Mouse (Mus musculus) left cerebral cortex, postnatal 10 days (tissue): ENCODE results near the gene Pcolce. TPM values are rescaled to one million over a fixed set of nuclear protein-coding genes. Genes with fewer than 3 reads are reported as not detected.
A peak's percentile ranks its signal among the peaks of the same experiment; 100 is the strongest.
"Not testable (repeated sequence)": the region's sequence is repeated elsewhere in the genome, so short reads cannot be mapped to it uniquely, and the experiment has no call there.

Experiments
- DNase-seq, 2 experiments: peaks; one replicate each; pipeline ENCODE4 v3.0.0; 2021 to 2022; ENCODE audit warnings: low spot score in 2 of 2, mixed read lengths in 1 of 2; ENCODE audit errors: extremely low spot score in 1 of 2
- intact Hi-C: fragments of 180-260 bp; cut with DNase I; formaldehyde crosslinking; loops from one replicate; pipeline ENCODE4 v1.15.1; 2025
- total RNA-seq, 2 experiments: library from RNA; stranded (reverse); gene quantifications; 2 replicates each; pipeline ENCODE4 v1.2.3; 2021

Gene Pcolce
- total RNA-seq, 2 experiments from 2014 or later = 11.4 to 12.3 TPM

DNA sequence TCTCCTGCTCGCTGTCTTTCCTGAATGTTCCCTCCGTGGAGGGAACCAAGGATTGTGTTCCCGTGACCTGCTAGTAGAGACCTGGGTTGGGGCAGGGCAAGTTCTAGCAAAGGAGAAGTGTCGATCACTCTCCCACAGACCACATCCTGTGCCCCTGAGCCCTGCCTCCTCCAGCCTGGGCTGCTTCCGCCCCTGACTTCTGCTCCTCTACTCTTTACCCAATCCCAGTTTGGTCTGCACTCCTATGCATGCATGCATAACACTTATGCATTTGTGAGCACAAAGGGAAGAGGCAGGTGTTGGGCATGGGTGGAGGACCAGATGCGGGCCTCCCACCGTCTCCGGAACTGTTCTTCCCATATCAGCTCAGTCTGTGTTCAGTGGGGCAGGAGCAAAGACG is 17.6 kb upstream of the Pcolce start:
- DNase-seq = peak in 1 of 2 experiments; percentile 68

DNA sequence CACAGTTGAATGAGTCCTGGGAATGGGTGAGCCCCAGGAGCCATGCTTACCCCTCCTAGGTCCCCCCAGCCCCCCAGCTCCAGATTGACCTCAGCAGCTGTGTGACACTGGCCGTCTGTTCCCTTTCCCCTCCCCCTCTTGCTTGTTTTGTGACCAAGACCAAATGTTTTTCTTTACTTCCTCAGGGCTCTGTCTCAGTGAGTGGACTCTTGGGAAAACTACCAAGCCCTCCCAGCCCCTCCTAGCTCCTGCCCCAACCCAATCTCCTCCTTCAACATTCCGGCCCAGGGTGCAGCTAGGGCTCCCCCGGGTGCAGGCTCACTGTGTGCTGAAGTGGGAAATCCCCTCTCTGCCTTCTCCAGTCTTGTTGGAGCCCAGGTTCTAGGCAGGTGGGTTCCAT is 17.0 kb upstream of the Pcolce start:
- DNase-seq = peak in 1 of 2 experiments; percentile 67
- intact Hi-C loops = no loop called here

More for the DNA sequence above, 17.6 kb upstream of the Pcolce start:
- intact Hi-C loops = no loop called here

DNA sequence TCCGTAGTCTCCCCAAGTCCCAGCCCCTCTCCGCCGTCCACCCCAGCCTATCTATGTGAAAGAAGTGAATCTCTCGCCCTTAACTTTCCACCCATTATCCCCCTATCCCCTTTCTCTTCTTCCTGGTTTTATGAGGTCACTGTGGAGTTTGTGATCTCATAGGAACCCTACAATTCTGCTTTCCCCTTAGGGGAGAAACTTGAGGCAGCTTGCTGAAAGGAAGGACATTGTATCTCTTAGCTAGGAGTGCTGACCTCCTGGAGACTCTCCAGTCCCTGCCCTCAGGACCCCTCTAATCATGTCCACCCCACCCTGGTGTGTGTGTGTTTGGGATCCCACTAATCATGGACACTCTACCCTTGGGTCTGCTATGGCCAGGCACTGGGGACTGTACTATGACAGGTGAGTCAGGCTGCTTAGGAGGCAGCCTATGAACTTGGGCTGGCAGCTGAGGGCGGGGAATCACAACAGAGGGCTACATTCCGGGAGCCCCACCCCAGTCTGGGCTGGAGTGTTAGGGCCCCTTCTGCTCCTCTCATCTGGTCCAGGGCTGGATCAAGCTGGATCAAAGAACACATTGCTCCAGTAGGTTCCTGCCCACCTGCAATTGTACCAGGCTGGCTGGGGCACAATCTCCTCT is 16.4 kb upstream of the Pcolce start:
- intact Hi-C loops = no loop called here
- peak in 1 of 2 experiments; percentile 56 for DNase-seq

GRCm38 (mm10) chr5:137629306-137629721 is 15.7 kb upstream of the Pcolce start:
- DNase-seq = peak; percentile 41 to 79
- intact Hi-C loops = no loop called here

DNA sequence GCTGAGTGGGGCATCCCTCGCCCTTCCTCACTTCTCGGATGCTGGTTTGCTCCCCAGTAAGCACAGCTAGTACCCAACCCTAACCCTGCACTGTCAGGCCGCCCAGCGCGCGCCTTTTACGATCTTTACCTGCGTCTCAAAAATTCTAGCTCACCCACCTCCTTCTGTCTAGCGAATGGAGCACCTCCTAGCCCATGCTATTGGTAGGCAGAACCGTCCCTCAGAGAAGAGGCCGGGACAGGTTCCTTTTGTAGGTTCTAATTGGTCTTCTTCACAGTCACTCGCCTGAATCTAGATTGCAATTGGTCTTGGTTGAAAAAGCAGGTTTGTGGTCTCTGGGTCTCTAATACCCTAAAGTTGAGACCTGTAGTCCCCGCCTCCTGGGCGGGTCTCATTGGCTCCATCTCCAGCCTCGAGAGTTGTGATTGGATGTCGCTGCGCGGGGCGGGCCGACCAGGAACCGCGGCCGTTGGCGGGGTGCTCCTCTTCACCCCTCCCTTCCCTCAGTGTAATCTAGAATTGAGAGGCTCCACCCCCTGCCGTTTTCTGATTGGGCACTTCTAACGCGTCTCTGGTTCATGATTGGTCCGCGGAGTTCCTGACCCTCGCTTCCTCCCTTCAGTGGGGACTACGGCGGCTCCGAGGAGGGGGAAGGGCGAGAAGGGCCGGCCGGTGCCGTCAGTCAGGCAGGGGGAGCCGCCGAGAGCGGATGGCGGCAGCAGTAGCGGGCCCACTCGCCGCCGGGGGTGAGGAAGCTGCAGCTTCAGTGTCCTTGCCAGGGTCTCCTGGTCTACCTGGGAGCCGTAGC is 15.1 kb upstream of the Pcolce start, which contains the start of the genes Fbxo24, Lrch4 and Gm20605:
Gene Fbxo24, minus strand, starts transcription at position 505 of the 808 bp plus-strand sequence.
Gene Lrch4, plus strand, starts transcription at position 624 of the 808 bp plus-strand sequence.
Gene Gm20605, plus strand, starts transcription at position 678 of the 808 bp plus-strand sequence.
- intact Hi-C loops = no loop called here
- DNase-seq = peak; percentile 99

GRCm38 (mm10) chr5:137627991-137628390 is 14.4 kb upstream of the Pcolce start:
- intact Hi-C loops = no loop called here
- DNase-seq = peak in 1 of 2 experiments; percentile 25

DNA sequence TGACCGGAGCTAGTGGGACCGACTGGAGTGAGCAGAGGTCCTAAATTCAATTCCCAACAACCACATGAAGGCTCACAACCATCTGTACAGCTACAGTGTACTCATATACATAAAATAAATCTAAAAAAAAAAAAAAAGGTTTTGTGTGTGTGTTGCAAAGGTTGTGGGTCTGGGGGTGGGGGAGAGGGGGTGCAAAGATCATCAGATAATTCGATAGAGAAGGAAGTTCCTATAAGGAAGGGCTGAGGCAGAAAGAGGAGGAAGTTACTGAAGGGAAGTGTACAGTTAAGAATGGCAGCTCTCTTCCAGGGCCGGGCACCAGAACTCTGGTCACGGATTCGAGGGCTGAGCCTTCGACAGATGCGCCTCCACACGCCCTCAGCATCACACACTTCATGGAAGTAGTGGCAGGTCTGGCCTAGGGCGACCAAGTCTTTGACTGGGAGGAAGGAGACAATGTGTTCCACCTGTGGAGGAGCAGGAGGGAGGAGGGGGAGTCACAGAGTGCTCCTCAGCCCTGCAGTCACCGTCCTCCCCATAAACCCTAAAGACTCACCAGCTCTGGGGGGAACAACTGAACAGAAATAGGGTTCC is 10.4 kb upstream of the Pcolce start:
- DNase-seq = peak in 1 of 2 experiments; percentile 20
- intact Hi-C loops = no loop called here

- intact Hi-C loops = no loop called here
- no peak for DNase-seq
These were observed 1.8 kb upstream of the Pcolce start for GRCm38 (mm10) chr5:137615347-137615746.

DNA sequence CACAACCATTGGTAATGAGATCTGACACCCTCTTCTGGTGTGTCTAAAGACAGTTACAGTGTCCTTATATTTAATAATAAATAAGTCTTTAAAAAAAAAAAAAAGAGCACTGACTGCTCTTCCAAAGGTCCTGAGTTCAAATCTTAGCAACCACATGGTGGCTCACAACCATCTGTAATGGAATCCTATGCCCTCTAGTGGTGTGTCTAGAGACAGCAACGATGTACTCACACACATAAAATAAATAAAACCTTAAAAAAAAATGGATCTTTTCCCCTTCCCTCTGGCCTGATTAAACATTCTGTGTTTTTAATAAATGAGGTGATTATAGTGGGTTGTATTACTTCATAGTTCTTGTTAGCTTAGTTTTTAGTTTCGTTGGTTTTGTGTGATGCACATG is 1.3 kb upstream of the Pcolce start:
- DNase-seq, intact Hi-C loops: not testable (repeated sequence)

GRCm38 (mm10) chr5:137613076-137613475 is 508 bp downstream of the Pcolce start:
- intact Hi-C loops = no loop called here
- no peak for DNase-seq

DNA sequence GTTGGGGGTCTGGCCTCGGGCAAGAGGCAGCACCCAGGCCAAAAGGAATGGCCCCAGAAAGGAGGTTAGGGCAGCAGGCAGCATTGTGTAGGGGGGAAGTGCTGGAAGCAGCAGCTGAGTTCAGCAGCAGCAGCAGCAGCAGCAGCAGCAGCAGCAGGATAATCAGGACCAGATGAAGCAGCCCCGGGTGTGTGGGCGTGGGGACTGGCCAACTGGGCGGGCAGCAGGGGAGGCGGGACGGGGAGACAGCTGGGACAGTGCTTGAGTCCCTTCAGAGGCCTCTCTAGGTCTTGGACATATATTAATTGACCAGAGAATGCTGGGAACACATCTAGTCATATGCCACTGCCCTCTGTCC is 2.4 kb downstream of the Pcolce start:
- intact Hi-C loops = no loop called here
- DNase-seq = peak in 1 of 2 experiments; percentile 84

DNA sequence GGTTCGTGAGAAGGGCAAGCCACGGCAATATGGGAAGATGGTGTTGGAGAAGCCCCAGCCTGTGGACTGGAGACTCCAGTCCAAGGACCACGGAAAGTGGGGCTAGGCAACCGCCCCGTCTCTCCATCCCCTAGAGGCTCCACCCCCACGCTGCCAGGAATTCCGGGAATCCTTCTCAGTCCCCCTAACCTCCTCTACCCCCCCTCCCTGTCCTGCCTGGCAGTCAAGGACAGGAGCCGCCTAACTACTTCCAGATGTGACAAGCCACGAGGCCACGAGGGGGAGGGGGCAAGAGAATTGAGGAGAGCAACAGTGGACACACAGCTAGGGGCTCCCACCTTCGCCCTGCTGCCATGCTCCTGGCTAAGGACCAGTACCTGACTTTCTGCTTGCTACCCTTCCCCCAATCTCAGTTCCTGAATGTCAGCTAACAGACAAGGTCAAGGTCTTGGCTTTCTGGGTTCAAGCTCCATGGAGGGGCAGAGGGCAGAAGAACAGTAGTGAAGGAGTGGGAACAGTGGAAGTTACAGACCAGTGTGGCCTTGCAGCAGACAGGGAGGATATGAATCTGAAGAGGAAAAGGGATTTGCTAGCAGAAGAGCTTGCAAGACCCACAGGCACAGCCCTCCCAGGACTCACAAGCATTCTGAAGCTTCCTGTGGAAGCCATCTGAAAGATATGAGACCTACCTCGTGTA is 2.9 kb downstream of the Pcolce start:
- DNase-seq = peak in 1 of 2 experiments; percentile 88
- intact Hi-C loops = no loop called here

- DNase-seq = no peak
- intact Hi-C loops = no loop called here
These were observed 3.5 kb downstream of the Pcolce start for GRCm38 (mm10) chr5:137610056-137610455.

- no peak for DNase-seq
- intact Hi-C loops = no loop called here
These were observed 4.3 kb downstream of the Pcolce start for GRCm38 (mm10) chr5:137609292-137609691.

DNA sequence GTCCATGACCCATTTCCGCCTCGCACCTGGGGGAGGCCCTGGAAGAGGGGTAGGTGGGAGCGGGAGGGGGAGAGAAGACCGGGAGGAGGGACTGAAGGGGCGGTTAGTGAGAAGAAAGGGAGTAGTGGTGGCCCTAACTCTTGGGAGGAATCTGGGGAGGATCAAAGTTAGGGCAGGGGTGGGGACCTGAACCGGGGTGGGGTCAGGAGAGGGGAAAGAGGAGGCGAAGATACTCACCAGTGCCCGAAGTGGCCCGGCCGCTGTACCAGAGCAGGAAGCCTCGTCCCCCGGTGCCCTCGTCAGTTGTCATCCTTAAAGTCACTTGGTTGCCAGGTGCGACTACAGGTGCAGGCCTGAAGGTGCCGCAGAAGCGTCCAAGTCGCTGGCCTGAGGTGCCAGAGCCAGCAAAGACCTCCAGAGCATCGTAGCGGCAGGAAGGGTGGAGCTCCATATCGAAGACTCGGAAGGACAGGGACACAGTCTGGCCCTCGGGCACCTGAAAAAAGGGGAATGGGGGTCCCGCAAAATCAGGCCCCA is 4.9 kb downstream of the Pcolce start:
- no peak for DNase-seq
- intact Hi-C loops = no loop called here

GRCm38 (mm10) chr5:137607860-137608653 is 5.5 kb downstream of the Pcolce start:
- intact Hi-C loops = no loop called here
- DNase-seq = no peak

- intact Hi-C loops = no loop called here
- no peak for DNase-seq
These were observed 12.2 kb downstream of the Pcolce start for GRCm38 (mm10) chr5:137601365-137601729.
